Comparison of ENCODE assay signal across 10 mouse cellular contexts in the genomic region with DNA sequence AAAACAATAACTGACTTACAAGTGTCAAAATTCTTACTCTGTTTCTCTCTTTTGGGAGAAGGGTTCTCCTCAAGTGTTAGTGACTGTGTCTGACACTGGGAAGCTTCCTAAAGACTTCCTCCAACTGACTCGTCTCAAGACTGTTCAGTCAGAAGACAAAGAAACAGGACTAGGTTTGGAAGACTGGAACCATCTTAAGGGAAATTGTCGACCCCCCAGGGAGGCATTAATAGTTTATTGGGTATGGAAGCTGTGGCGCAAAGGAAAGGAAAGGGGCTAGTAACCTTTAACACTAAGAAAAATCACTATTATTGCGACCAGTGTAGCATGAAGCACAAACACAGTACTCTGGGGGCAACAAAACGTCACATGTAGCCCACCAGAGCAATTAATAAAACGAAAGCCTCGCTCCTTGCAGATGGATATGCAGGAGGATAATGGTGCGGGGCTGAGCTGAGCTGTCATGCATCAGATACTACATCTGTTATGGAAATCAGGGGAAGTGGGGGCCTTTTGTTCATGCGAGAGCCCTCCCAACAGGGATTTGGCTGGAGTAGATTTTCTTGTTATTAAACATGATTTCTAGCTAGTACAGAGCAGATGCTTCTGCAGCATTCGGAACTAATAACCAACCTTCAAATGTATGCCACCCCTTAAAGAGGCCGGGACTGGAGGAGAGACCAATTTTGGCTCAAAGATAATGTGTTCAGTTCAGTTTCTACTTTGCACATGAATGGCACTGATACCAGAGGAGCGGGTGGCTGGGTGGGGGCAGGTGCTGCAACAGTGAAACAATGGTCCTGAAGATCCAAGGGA.
DNase-seq lines count a peak whose midpoint lies in the region; ATAC-seq and TF ChIP-seq lines count a peak whose summit lies in the region.
"Had no signal": no experiment of that assay in that cellular context is flagged by ENCODE, and none has a peak within 500 bp of the region (broad histone marks: within the 10 kb centered on the region; RNA-seq: fewer than 3 reads in every experiment).

No protein-coding gene starts in this region.

- peak overlapping the region; percentile 41 for H3K4me2 ChIP-seq in forebrain, embryonic 13.5 days
- no peak overlapping the region for H3K4me2 ChIP-seq in limb, embryonic 14.5 days (replicated peaks; ENCODE audit: low read depth, low read length, severe bottlenecking)
- H3K4me2 ChIP-seq in neural tube, embryonic 14.5 days (ENCODE audit: low read depth, low read length) = peak overlapping the region; percentile 12; the same call in 1 of the 2 replicates

- peak overlapping the region; percentile 93 for H3K27ac ChIP-seq in forebrain, embryonic 13.5 days
- no peak overlapping the region for H3K27ac ChIP-seq in limb, embryonic 14.5 days (replicated peaks; ENCODE audit: low read depth, low read length)
- H3K27ac ChIP-seq in neural tube, embryonic 14.5 days (ENCODE audit: low read depth, low read length) = peak overlapping the region; percentile 68
- H3K27ac ChIP-seq in gastrocnemius, adult 2 months = no peak overlapping the region

- no peak overlapping the region for H3K4me3 ChIP-seq in forebrain, embryonic 13.5 days
- H3K4me3 ChIP-seq in limb, embryonic 14.5 days (replicated peaks; ENCODE audit: low read length) = no peak overlapping the region
- no peak overlapping the region for H3K4me3 ChIP-seq in neural tube, embryonic 14.5 days (ENCODE audit: low read depth, low read length)
- no peak overlapping the region for H3K4me3 ChIP-seq in gastrocnemius, adult 2 months

- H3K9ac ChIP-seq in forebrain, embryonic 13.5 days = no peak overlapping the region
- H3K9ac ChIP-seq in limb, embryonic 14.5 days (ENCODE audit: low read depth, low read length, severe bottlenecking) = no peak overlapping the region
- H3K9ac ChIP-seq in neural tube, embryonic 14.5 days (replicated peaks; ENCODE audit: low read depth, low read length) = no peak overlapping the region

- H3K36me3 ChIP-seq in forebrain, embryonic 13.5 days (ENCODE audit: poor library complexity, severe bottlenecking) = no peaks in the 10 kb centered on the region
- H3K36me3 ChIP-seq in limb, embryonic 14.5 days (ENCODE audit: control insufficient read depth, insufficient read depth, low read length) = no peaks in the 10 kb centered on the region
- no peaks in the 10 kb centered on the region for H3K36me3 ChIP-seq in neural tube, embryonic 14.5 days (ENCODE audit: control insufficient read depth, insufficient read depth, low read length)
- H3K36me3 ChIP-seq: G1E had no signal

- peak; percentile 89 for ATAC-seq in forebrain, embryonic 13.5 days
- peak; percentile 23; the same call in 1 of the 2 replicates for ATAC-seq in limb, embryonic 14.5 days (ENCODE audit: low FRiP score, low read depth)
- peak; percentile 81 for ATAC-seq in neural tube, embryonic 14.5 days (ENCODE audit: low read depth)

- DNase-seq in embryo, embryonic 10 days (ENCODE audit: low spot score) = peak; percentile 25
- DNase-seq in embryo, embryonic 9.5 days (ENCODE audit: extremely low spot score) = no peak
- DNase-seq in limb, embryonic 14.5 days (ENCODE audit: low spot score) = peak; percentile 15
- DNase-seq in lung, adult 18-20 months = no peak
- DNase-seq in thymus, postnatal 10 days (ENCODE audit: low spot score in 2 of 2) = no peak
- no peak for DNase-seq in gastrocnemius, adult 2 months
- DNase-seq: lung, postnatal 36 days had no signal

- WGBS in forebrain, embryonic 13.5 days = 7% methylated on average over 12 of the region's 12 CpGs
- 43% methylated on average over 12 of the region's 12 CpGs for WGBS in limb, embryonic 14.5 days
- WGBS in neural tube, embryonic 14.5 days = 12% methylated on average over 12 of the region's 12 CpGs

- peaks cover 79% of the 10 kb centered on the region for H3K4me1 ChIP-seq in forebrain, embryonic 13.5 days
- peaks cover 9% of the 10 kb centered on the region for H3K4me1 ChIP-seq in limb, embryonic 14.5 days (ENCODE audit: control insufficient read depth, insufficient read depth, low read length)
- peaks cover 11% of the 10 kb centered on the region; the same call in 1 of the 2 replicates for H3K4me1 ChIP-seq in neural tube, embryonic 14.5 days (ENCODE audit: control insufficient read depth, insufficient read depth, low read length)

- TF ChIP-seq POLR2A in limb, embryonic 14.5 days (IDR thresholded peaks at IDR 0.05; ENCODE audit: borderline replicate concordance, extremely low read depth, insufficient read depth, insufficient read length) = no peak

- TF ChIP-seq CTCF in gastrocnemius, adult 2 months (IDR thresholded peaks at IDR 0.05) = no peak

- no peaks in the 10 kb centered on the region for H3K27me3 ChIP-seq in forebrain, embryonic 13.5 days
- H3K27me3 ChIP-seq in limb, embryonic 14.5 days (ENCODE audit: control insufficient read depth, insufficient read depth, low read length) = no peaks in the 10 kb centered on the region
- no peaks in the 10 kb centered on the region for H3K27me3 ChIP-seq in neural tube, embryonic 14.5 days (ENCODE audit: control insufficient read depth, insufficient read depth, low read length)

- intact Hi-C loops in gastrocnemius, adult 2 months (cut with DNase I) = no loop called here

- H3K9me3 ChIP-seq in forebrain, embryonic 13.5 days (replicated peaks) = no peaks in the 10 kb centered on the region
- H3K9me3 ChIP-seq in limb, embryonic 14.5 days (ENCODE audit: control insufficient read depth, low read length) = no peaks in the 10 kb centered on the region
- no peaks in the 10 kb centered on the region for H3K9me3 ChIP-seq in neural tube, embryonic 14.5 days (ENCODE audit: control insufficient read depth, low read length)

Comparison
In these comparisons a context has a peak if more than half of its experiments do, and no peak if none do; other contexts are left out.
1. DNase-seq: peak in embryo, embryonic 10 days (single experiment) and limb, embryonic 14.5 days (single experiment); none in embryo, embryonic 9.5 days (single experiment), lung, adult 18-20 months (0 of 2), thymus, postnatal 10 days (0 of 2) and gastrocnemius, adult 2 months (single experiment).
2. ATAC-seq: peak in every context shown above with its lines; median percentile 89 in forebrain, embryonic 13.5 days; 81 in neural tube, embryonic 14.5 days; 23 in limb, embryonic 14.5 days.
3. H3K27ac ChIP-seq: peak in forebrain, embryonic 13.5 days (single experiment) and neural tube, embryonic 14.5 days (single experiment); none in limb, embryonic 14.5 days (single experiment) and gastrocnemius, adult 2 months (single experiment).